In genomic region chr3:69044167-69044591, GRCm38 (mm10) we compare ENCODE assay signal across 8 mouse cellular contexts. TPM values are rescaled to one million over a fixed set of nuclear protein-coding genes. Genes with fewer than 3 reads are reported as not detected.
A peak's percentile ranks its signal among the peaks of the same experiment; 100 is the strongest.
DNase-seq lines count a peak whose midpoint lies in the region; ATAC-seq and TF ChIP-seq lines count a peak whose summit lies in the region.

No protein-coding gene starts in this region.

- peak overlapping the region; percentile 48 for H3K27ac ChIP-seq in left cerebral cortex, adult 2 months
- peak overlapping the region; percentile 100 for H3K27ac ChIP-seq in forebrain, embryonic 10.5 days
- peak overlapping the region; percentile 75 for H3K27ac ChIP-seq in limb, embryonic 11.5 days (replicated peaks; ENCODE audit: low read depth, low read length)
- H3K27ac ChIP-seq in neural tube, embryonic 13.5 days (replicated peaks) = peak overlapping the region; percentile 94

- peak; percentile 22 for ATAC-seq in limb, embryonic 11.5 days (ENCODE audit: insufficient number of reproducible peaks, low FRiP score, low TSS enrichment, low read depth)
- ATAC-seq in neural tube, embryonic 13.5 days (ENCODE audit: low read depth) = peak; percentile 74

- peaks cover 50% of the 10 kb centered on the region for H3K4me1 ChIP-seq in forebrain, embryonic 10.5 days
- 0 out of 2 replicates have a peak, but pooled peaks cover 7% of the 10 kb centered on the region for H3K4me1 ChIP-seq in limb, embryonic 11.5 days (ENCODE audit: control insufficient read depth, insufficient read depth, low read length)
- H3K4me1 ChIP-seq in neural tube, embryonic 13.5 days (replicated peaks) = peaks cover 29% of the 10 kb centered on the region

- no peaks in the 10 kb centered on the region for H3K27me3 ChIP-seq in forebrain, embryonic 10.5 days (ENCODE audit: poor library complexity, severe bottlenecking)
- H3K27me3 ChIP-seq in limb, embryonic 11.5 days (ENCODE audit: control insufficient read depth, insufficient read depth, low read length) = no peaks in the 10 kb centered on the region
- no peaks in the 10 kb centered on the region for H3K27me3 ChIP-seq in neural tube, embryonic 13.5 days

- 0% methylated on average over 33 of the region's 42 CpGs for WGBS in forebrain, embryonic 10.5 days
- WGBS in limb, embryonic 11.5 days = under 1% methylated on average over 29 of the region's 42 CpGs
- WGBS in neural tube, embryonic 13.5 days = 3% methylated on average over 42 of the region's 42 CpGs

- peak overlapping the region; percentile 47 for H3K4me2 ChIP-seq in limb, embryonic 11.5 days (ENCODE audit: low read depth, severe bottlenecking)
- peak overlapping the region; percentile 64 for H3K4me2 ChIP-seq in neural tube, embryonic 13.5 days

- H3K4me3 ChIP-seq in left cerebral cortex, adult 2 months = peak overlapping the region; percentile 96
- H3K4me3 ChIP-seq in forebrain, embryonic 10.5 days = peak overlapping the region; percentile 91
- peak overlapping the region; percentile 79 for H3K4me3 ChIP-seq in limb, embryonic 11.5 days (ENCODE audit: low read depth, low read length)
- peak overlapping the region; percentile 78 for H3K4me3 ChIP-seq in neural tube, embryonic 13.5 days

- H3K9me3 ChIP-seq in forebrain, embryonic 10.5 days = no peaks in the 10 kb centered on the region
- no peaks in the 10 kb centered on the region for H3K9me3 ChIP-seq in limb, embryonic 11.5 days (ENCODE audit: control insufficient read depth, low read length)
- H3K9me3 ChIP-seq in neural tube, embryonic 13.5 days = no peaks in the 10 kb centered on the region

- no peak for DNase-seq in left cerebral cortex, adult 2 months (ENCODE audit: extremely low spot score in 1 of 2, low spot score in 2 of 2)
- no peak for DNase-seq in left cerebral cortex, adult 8-10 months (ENCODE audit: low spot score in 2 of 2)
- DNase-seq in R1 (ENCODE audit: low read depth, low spot score) = peak; percentile 75
- peak; percentile 74 for DNase-seq in forebrain, embryonic 10.5 days (ENCODE audit: extremely low spot score, low spot score)
- peak; percentile 78 for DNase-seq in limb, embryonic 11.5 days (ENCODE audit: low spot score)
- DNase-seq in cerebellum, postnatal 25 days = no peak
- no peak for DNase-seq in layer of hippocampus, postnatal 10 days (ENCODE audit: low spot score in 2 of 2)

- peak overlapping the region; percentile 96 for H3K9ac ChIP-seq in limb, embryonic 11.5 days (ENCODE audit: low read length)
- H3K9ac ChIP-seq in neural tube, embryonic 13.5 days = peak overlapping the region; percentile 89

- H3K36me3 ChIP-seq in forebrain, embryonic 10.5 days (replicated peaks) = peaks cover 42% of the 10 kb centered on the region
- H3K36me3 ChIP-seq in limb, embryonic 11.5 days (ENCODE audit: control insufficient read depth, insufficient read depth, low read length) = peaks cover 11% of the 10 kb centered on the region; the same call in 1 of the 2 replicates
- H3K36me3 ChIP-seq in neural tube, embryonic 13.5 days = peaks cover 10% of the 10 kb centered on the region; the same call in 1 of the 2 replicates

- TF ChIP-seq CTCF in left cerebral cortex, adult 2 months (IDR thresholded peaks at IDR 0.05) = no peak

- intact Hi-C loops in left cerebral cortex, adult 2 months (cut with DNase I) = loop anchor here (2.0 to 10.0 kb wide), 2 partner anchors 39 to 329 kb away; partner anchors contain the start of genes Ift80 and Smc4

RNA-seq across cellular contexts. Expression of gene Trim59, which starts 0.4 kb away (rescaled TPM):
- 1 to 10 TPM; 7.1 to 9.1 TPM for total RNA-seq in left cerebral cortex, adult 2 months (2021)
- total RNA-seq in left cerebral cortex, adult 8-10 months (2022) = 10 to 100 TPM; 15.7 to 19.5 (median 17.4) TPM
- 209 and 217 TPM in 2 replicates for polyA plus RNA-seq in forebrain, embryonic 10.5 days (2016; fragmentation: Nextera tagmentation; extraction: Ambion mirVana)
- polyA plus RNA-seq in limb, embryonic 11.5 days (2014; fragmentation: Nextera tagmentation; extraction: Ambion mirVana) = 213 and 220 TPM in 2 replicates
- polyA plus RNA-seq in neural tube, embryonic 13.5 days (2015; fragmentation: Nextera tagmentation; extraction: Ambion mirVana) = 38.0 and 47.3 TPM in 2 replicates
- total RNA-seq in layer of hippocampus, postnatal 10 days (2021) = 1 to 10 TPM; 8.6 to 8.7 TPM

RNA-seq across cellular contexts. Expression of gene Smc4, which starts 39.6 kb away (rescaled TPM):
- 1 to 10 TPM; 4.7 to 4.9 TPM for total RNA-seq in left cerebral cortex, adult 2 months (2021)
- total RNA-seq in left cerebral cortex, adult 8-10 months (2022) = 1 to 10 TPM; 4.5 to 5.8 (median 4.8) TPM
- polyA plus RNA-seq in forebrain, embryonic 10.5 days (2016; fragmentation: Nextera tagmentation; extraction: Ambion mirVana) = 195 and 211 TPM in 2 replicates
- 209 and 222 TPM in 2 replicates for polyA plus RNA-seq in limb, embryonic 11.5 days (2014; fragmentation: Nextera tagmentation; extraction: Ambion mirVana)
- polyA plus RNA-seq in neural tube, embryonic 13.5 days (2015; fragmentation: Nextera tagmentation; extraction: Ambion mirVana) = 46.2 and 51.9 TPM in 2 replicates
- total RNA-seq in layer of hippocampus, postnatal 10 days (2021) = 10 to 100 TPM; 14.7 to 15.5 TPM

RNA-seq across cellular contexts. Expression of gene Ift80, which starts 39.8 kb away (rescaled TPM):
- 10 to 100 TPM; 19.9 to 26.1 TPM for total RNA-seq in left cerebral cortex, adult 2 months (2021)
- 10 to 100 TPM; 22.6 to 27.0 (median 25.7) TPM for total RNA-seq in left cerebral cortex, adult 8-10 months (2022)
- 17.4 and 19.3 TPM in 2 replicates for polyA plus RNA-seq in forebrain, embryonic 10.5 days (2016; fragmentation: Nextera tagmentation; extraction: Ambion mirVana)
- polyA plus RNA-seq in limb, embryonic 11.5 days (2014; fragmentation: Nextera tagmentation; extraction: Ambion mirVana) = 21.4 and 22.1 TPM in 2 replicates
- 10.0 and 10.1 TPM in 2 replicates for polyA plus RNA-seq in neural tube, embryonic 13.5 days (2015; fragmentation: Nextera tagmentation; extraction: Ambion mirVana)
- 10 to 100 TPM; 13.4 to 22.5 TPM for total RNA-seq in layer of hippocampus, postnatal 10 days (2021)

Comparison
In these comparisons a context has a peak if more than half of its experiments do, and no peak if none do; other contexts are left out.
1. DNase-seq: peak in R1 (single experiment), forebrain, embryonic 10.5 days (single experiment) and limb, embryonic 11.5 days (single experiment); none in left cerebral cortex, adult 2 months (0 of 2), left cerebral cortex, adult 8-10 months (0 of 2), cerebellum, postnatal 25 days (0 of 2) and layer of hippocampus, postnatal 10 days (0 of 2).
2. H3K27ac ChIP-seq: peak in every context shown above with its lines; median percentile 100 in forebrain, embryonic 10.5 days; 94 in neural tube, embryonic 13.5 days; 75 in limb, embryonic 11.5 days; 48 in left cerebral cortex, adult 2 months.
3. Peak in every context shown above with its lines, with median percentiles within 50 percentile points of each other: H3K4me3 ChIP-seq.